Mouse (Mus musculus) spleen, postnatal 14 days (tissue): ENCODE measurements around the gene Pctp.

Experiments
- DNase-seq, 2 experiments: peaks; one replicate each; pipeline ENCODE4 v3.0.0; 2021 to 2022; ENCODE audit warnings: low spot score in 2 of 2

The Pctp gene

DNA sequence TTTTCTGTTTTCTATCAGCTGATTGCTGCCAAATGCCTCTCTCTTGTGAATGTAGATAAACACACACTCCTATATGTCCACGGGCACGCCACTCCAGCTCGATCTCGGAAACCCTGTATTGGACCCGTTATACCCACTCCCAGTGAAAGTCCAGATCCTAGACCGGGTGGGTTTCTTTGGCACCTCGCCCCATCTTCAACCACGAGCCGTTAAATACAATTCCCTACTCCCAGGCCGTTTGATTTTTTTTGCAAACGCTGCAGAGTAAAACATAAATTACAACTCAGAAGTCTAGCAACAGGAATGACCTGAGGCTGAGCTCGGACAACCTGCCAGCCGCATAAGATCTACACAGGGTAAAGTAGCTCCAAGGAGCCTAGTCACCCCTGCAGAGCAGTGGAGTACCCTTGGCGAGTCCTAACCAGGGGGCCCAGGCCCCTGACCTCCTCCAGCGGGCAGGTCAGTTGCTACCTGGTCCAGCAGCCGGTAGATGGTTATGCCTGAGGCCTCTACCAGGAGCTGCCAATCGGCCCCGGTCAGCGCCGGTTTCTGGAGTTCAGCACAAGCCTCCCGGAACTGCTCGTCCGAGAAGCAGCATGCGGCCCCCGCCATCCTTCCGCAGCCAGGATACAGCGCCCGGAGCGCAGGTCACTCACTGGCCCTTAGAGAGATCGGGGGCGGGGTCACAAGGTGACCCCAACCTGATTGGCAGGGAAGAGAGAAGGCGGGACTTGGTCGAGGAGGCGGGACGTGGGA is at the start of gene Pctp:
Gene Pctp (minus strand): TSS at position 664 of the 756 bp plus-strand sequence.
- peak; percentile 59 to 68 for DNase-seq

DNA sequence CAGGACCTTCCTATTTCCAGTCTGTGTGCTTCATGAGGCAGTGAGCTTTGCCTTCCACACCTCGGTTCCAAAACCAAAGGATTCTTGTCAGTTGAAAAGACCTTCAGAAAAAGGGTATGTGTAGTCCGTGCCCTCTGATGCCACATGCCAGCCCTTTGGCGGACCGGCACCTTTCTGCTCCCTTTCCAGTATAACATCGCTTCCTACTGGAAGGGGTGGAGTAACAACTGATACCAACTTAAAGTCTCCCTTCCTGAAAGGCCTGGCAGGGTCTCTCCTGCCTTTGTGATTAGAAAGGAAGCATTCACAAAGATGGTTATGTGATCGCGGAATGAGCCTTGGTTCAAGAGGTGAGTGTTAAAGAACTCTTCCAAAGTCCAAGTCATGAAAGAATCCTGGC is 47.3 kb upstream of the Pctp start:
- DNase-seq, result no peak

DNA sequence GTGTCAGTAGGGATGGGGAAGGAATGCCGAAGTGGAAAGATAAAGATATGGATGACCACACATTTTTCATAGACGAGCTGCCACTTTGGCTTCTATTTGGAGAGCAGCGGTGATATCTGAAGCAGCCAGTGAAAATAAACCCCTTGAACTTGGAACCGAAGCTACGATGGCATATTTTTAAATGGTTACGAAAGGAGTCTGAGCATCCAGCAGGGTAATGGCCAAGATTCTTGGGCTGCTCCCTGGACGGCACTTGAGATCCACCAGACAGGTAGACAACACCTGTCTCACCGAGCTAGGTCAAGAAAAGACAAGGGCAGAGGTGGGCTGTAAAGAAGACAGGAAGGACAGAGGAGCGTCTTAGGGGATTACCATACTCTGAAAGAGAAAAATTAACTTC is 44.6 kb upstream of the Pctp start:
- no peak for DNase-seq

DNA sequence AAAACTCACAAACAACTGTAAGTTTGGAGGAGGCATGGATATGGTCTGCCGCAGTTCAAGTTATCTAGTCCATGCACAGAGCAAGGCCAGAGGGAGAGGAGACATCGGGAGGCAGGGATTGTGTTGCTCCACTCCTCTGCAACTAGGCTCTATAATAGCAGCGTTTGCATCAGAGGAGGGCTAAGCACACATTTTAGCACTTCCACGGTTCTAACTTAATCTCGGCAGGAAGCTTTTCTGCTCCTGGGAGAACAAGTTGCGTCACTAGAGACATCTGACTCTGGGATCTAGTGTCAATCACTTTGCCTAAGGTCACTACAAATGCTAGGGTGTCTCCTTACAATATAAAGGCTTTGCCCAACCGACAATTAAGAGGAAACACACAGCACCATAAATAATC is 43.5 kb upstream of the Pctp start:
- DNase-seq, result no peak

DNA sequence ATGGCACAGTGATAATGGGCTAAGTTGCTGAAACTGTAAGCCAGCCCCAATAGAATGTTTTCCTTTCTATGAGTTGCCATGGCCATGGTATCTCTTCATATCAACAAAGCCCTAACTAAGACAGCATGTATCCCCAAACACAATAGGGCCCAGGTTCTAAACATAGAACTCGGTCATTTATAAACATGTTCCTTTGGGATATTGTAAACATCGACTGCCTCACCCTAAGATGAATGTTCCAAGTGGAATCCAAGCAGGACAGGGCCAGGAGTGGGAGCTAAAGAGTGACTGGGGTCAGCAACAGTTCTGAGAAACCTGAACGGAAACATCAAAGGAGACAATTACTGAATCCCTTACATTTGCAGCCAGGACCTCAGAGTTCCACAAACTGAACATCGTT is 41.8 kb upstream of the Pctp start:
- DNase-seq, result no peak

DNA sequence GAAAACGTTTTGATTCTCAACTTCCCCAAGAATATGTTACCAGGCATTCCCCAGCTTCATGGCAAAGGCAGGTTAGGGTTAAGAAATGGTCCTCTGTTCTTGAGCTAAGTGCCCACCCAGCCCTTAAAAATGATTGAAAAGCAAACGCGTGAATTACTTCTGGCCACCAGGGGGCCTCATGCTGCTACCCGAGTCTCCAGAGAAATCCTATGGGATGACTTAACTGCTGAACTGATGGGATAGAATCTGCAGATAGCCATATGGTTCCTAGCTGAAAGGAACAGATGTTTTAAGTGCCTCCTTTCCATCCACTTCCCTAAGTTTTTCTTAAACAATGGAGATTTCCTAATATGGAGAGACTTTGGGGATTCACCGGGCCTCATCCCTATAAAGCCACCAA is 35.3 kb upstream of the Pctp start:
- no peak for DNase-seq

DNA sequence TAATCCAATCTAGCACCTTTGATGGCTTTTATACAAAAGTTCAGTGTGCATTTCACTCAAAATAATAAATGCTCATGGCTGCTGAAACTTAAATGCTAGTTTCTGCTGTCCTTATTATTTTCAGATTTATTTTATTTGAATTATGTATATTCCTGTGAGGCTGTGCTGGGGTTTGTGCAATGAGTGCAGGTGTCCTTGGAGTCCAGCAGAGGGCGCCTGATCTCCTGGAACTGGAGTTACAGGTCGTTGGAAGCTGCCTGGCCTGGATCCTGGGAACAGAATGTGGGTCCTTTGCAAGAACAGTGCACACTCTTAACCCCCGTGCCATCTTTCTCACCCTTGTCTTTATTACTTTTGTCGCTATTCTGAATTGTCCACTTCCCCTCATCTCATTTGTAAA is 33.7 kb upstream of the Pctp start:
- no peak for DNase-seq

DNA sequence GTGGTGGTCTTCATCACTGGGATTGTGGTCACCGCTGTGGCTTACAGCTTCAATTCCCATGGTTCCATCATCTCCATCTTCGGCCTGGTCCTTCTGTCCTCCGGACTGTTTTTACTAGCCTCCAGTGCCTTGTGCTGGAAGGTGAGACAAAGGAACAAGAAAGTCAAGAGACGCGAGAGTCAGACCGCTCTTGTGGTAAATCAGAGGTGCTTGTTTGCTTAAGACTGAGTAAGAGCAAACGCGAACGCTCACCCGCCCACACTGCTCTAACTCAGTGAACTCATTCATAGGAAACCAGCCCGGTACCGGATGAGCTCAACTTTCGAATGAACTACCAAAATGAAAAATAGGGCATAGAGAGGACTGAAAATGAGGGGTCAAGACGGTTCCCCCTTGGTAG is 32.8 kb upstream of the Pctp start:
- no peak for DNase-seq

DNA sequence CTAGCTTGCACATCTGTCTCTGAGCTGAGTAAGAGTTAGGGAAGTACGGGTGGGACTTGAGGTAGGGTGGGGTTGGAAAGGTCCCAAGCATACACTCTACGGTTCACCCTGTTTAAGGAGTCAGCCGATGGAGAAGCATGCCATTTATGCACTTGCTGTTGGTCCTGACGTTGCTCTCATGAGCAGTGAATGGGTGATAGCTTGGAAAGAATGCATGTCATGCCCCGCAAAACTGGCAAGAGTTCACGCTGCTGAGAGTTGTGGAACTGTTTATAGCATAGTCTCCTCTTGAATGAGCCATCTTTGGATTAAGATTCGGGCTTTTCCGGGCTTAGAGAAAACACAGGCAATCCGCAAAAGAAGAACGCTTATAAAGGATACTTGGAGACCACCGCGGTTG is 32.0 kb upstream of the Pctp start:
- no peak for DNase-seq

DNA sequence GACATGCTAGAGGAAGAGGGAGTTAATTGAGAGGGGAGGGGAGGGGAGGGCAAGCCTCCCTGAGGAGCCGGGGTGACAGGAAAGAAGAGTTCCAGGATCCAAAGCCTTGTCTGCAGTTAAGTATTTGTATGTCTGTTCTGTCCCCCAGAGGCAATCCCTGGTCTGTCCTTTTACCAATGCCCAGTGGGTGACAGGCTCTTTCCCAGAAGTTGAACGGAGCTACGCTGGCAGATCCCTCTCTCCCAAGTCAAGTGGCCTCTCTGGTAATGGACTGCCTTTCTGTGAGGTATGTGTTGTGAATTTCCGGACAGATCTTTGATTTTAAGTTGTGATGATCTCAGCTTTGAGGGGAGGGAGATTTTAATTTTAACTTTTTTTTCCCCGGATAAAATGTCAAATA is 30.7 kb upstream of the Pctp start:
- DNase-seq, result no peak

DNA sequence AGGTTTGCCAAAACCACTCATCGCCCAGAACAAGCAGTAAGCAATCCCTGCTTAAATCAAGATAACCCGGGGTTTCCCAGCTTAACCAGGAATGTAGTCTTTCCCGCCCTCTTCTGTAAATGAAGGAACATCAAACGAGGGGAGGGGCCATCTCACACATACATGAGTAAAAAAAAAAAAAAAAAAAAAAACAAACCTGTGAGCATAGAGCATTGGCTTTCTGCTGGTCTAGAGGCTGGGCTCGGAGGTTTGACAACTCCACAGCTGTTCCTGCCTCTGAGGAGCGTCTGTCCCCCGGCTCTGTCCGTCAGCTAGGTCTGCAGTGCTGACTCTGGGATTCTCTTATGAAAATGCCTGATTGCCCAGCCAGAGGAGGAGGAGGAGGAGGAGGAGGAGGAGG is 30.1 kb upstream of the Pctp start:
- no peak for DNase-seq

DNA sequence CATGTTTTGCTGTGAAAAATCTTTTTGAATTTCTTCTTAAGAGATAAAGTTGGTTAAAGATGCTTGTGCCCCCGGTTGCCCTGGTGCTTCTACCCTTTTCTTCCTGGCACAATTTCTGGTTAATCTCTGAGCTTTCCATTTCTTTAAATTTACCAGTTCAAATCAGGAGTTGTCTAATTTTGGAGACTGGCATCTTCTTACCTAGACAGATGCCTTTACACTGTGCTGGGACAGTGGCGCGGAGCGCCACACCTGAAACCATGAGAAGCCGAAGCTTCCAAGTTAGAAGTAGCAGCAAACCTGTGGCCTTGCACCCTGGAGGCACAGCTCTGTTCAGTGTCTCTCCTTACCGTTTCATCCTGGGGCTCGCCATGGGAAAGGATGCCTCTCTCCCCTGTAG is 28.4 kb upstream of the Pctp start:
- DNase-seq, result no peak

DNA sequence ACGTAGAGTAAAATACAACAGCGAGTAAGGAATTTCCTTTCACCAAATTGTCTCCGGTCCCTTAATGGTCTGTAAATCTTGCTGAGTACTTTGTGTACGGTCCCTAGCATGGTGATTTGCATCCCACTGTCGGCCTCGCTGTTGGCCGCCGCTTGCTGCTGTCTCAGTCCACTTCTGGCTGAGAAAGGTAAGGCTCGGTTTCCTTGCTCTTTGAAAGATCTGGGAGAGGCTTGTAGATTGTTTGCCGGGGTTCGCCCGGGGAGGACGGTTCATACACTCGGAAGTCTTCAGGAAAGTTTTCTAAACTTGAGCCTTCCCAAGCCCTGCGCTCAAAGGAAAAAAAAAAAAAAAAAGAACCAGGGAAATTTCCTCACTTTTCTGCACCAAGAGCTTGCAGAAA is 27.9 kb upstream of the Pctp start:
- no peak for DNase-seq

DNA sequence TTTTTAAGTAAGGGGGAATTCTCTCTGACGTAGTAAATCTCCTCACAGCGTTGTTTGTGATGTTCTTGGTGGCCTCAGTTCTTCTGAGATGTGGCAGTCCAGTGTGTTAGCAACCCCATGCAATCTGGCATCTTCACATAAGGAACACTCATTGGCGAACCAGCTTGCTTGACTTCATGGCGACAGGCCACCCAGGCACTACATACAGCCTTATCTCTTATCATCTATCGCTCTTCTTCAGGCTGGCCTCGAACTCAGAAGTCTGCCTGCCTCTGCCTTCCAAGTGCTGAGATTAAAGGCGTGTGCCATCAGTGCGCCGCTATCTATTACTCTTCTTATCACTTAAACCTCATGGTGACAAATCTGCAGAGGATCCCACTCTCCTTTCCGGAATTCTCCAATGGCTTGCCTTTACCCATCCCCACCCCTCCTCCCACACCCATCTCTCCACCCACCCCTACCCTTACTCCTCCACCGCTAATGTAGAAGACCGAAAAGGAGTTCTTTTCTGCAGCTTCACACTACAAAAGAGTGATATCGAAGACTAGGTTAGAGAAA is 27.2 kb upstream of the Pctp start, which contains the start of gene Tmem100:
Gene Tmem100 (plus strand): TSS at position 508 of the 558 bp plus-strand sequence.
- no peak for DNase-seq

DNA sequence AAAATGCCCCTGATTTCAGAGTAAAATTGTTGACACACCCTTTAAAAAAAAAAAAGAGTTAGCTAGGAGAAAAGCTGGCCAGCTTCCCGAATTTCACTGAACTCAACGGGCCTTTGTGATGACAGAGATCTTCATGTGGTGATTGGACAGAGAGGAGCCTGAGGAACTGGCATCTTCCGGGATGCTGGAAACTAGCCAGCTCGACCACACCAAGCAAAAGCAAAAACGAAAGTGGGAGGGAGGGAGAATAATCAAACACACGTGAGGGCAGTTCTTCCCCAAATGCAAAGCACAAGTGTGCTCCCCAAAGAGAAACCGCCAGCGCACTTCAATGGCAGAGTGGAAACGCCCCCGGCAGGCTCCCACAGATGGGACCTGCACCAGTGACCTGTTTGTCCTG is 26.7 kb upstream of the Pctp start:
- DNase-seq, result no peak

DNA sequence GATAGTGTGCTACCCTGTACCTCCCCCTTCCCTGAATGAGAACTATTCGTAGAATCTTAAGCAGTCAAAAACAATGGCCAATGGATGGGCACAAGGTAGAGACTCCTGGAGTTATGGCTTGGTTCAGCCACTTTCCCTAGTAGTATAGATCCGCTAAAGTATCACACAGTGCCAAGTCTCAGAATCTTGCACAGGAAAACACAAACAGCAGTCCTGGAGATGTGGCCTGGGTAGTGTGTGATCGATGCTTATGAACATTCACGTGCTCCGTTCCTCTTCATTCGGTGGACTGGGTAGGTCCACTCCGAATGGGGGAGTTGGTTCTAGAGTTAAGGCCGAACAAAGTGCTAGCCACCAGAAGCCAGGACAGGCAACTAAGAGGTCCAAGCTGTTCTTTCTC is 26.1 kb upstream of the Pctp start:
- DNase-seq, result no peak

DNA sequence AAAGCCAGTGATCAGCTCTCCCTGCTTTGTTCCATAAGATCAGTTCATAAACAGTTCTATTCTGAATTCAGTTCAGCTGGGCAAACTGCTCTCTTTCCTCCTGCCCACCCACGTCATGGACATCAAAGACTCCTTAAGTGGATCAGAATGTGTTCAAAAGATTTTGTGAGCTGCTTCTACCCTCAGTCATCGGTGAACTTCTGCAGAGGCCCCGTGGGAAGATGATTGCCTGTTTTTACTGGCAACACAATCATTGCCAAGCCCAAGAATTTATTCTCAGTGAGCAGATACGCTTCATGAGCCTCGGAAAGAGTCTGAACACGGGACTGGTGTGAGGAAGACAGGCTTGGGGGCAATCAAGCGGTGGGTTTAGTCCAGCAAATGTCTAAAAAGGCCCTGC is 24.5 kb upstream of the Pctp start:
- no peak for DNase-seq

DNA sequence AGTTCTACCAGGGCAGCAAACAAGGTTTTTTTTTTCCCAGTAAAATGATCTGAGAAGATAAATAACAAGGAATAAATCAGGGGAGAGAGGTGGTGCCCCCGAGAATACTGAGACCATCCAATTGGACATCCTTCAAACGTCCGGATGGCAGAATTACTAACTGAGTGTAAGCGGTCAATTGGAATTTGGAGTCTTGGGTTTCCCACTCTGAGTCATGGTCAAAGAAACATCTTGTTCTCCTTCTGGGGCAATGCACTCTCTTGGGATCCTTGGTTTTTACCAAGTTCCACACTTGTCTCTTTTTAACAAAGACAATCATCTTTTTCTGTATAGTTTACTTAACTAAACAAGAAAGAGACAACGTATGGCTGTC is 24.1 kb upstream of the Pctp start:
- DNase-seq, result no peak

DNA sequence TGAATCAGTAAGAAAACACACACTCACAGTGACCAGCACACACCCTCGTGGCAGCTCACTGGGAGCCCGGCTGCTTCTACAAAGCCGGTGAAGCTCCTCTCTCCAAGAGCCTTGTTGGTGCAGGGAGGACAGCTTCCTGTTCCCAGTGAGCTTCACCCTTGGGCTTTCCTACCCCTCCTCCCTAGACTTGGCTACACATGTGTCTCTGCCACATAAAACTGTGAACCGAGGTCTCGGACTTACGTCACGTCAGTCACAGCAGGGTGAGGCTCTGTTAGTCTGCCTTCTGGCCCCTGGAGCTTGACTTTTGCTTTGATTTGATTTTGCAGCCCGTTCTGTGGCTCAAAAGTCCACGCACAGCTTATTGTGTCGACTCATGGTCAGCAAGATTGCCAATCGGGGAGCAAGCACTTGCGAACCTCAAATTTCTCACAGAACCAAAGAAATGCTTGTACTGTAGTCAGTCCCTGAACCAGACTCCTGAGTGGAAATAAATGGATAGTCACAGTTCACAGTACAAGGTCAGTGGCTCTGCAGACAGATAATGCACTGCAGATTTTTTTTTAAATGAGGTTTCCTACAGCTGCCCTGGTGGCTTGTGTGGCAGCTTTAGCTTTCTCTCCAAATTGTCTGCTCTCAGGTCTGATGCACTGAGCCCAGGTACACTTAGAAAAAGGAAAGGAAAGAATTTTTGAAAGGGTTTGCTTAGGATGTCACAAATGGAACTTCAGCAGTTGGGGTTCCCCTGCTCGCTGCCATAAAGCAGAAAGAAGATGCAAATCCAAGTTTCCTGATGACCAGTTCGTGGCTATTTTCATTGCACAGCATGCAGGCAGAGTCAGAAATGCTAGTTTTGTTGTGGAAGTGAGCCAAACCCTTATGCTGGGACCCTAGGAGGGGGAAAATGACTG is 23.5 kb upstream of the Pctp start:
- no peak for DNase-seq

DNA sequence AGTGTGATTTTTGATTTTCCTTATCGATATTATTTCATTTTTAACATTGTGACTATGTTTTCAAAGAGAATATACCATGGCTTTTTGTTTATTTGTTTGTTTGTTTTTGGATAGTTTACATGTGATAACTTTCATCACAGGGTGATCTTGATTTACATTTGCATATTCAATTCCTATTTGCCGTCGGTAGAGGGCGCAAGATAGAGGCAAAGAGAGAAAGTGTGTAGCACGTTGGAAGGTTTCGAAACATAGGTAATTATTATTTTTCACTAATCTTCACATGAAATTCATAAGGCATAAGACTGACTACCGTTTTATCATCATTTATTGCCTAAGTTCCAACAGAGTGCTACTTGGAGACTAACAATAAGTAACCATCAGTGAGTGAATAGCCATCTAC is 16.5 kb upstream of the Pctp start:
- peak in 1 of 2 experiments; percentile 8 for DNase-seq

DNA sequence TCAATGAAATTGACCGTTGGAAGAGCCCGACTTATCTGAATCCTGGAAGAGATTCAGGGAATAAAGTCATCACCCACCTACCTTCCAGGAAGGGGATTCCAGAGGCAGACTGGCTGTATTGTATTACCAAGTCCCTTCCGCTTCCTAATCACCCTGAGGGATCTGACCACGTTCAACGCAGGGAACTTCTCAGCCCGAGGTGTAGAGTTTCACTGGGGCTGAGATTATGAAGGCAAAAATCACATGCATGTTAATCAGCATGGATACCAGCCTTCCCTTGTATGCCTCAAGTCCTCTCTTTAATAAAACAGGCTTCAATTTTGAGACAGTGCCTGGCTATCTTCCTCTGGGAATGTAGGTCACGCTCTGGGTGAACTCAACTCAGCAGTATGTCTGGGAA is 12.6 kb upstream of the Pctp start:
- DNase-seq, result no peak

DNA sequence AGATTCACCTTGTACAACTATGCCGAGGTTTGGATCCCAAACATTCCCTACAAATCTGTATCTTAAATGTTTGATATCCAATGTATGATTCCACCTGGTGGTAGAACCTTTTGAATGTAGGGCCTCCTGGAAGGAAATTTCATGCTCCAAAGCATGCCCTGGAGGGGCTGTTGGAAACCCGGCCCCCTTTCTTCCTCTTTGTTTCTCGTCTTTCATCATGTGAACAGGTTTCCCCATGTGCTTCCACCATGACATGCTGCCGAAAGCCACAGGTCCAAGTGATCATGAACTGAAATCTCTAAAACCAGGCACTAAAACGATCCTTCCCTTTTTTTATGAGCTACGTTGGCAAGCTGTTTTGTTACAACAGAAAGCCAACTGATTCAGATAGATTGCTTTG is 11.0 kb upstream of the Pctp start:
- no peak for DNase-seq
